Mouse (Mus musculus) G1E (cell line): ENCODE measurements around the gene Ccr8. TPM values are rescaled to one million over a fixed set of nuclear protein-coding genes. Genes with fewer than 3 reads are reported as not detected.
"Not testable (repeated sequence)": the region's sequence is repeated elsewhere in the genome, so short reads cannot be mapped to it uniquely, and the experiment has no call there.

ENCODE experiments used
- ATAC-seq: 2 replicates; pipeline ENCODE4 v1.8.0; 2016; ENCODE audit warnings: mild to moderate bottlenecking; ENCODE audit not compliant: insufficient number of reproducible peaks, poor library complexity, low FRiP score, severe bottlenecking; ENCODE audit errors: extremely low read depth
- DNase-seq: peaks from one replicate; pipeline ENCODE4 v3.0.0; 2012; ENCODE audit warnings: low spot score
- H3K27me3 ChIP-seq: 2 replicates; pipeline ENCODE4 v1.6.1; 2012; ENCODE audit warnings: mild to moderate bottlenecking, low read length, inconsistent platforms; ENCODE audit not compliant: insufficient read depth
- H3K36me3 ChIP-seq: replicated peaks from 2 replicates; pipeline ENCODE3; 2012; ENCODE audit warnings: mild to moderate bottlenecking, inconsistent platforms
- H3K4me1 ChIP-seq: 2 replicates; pipeline ENCODE4 v1.6.1; 2012; ENCODE audit warnings: low read depth, low read length, inconsistent platforms, mixed read lengths; ENCODE audit not compliant: insufficient read depth
- H3K4me3 ChIP-seq: 2 replicates; pipeline ENCODE4 v1.5.1; 2012; ENCODE audit warnings: low read depth, mild to moderate bottlenecking, inconsistent platforms, low read length, moderate library complexity, mixed read lengths
- H3K9me3 ChIP-seq: replicated peaks from 2 replicates; pipeline ENCODE4 v1.6.1; 2012; ENCODE audit warnings: inconsistent platforms
- CTCF ChIP-seq: IDR thresholded peaks from 2 replicates; pipeline ENCODE4 v1.5.1; 2012; ENCODE audit warnings: low read depth, low read length, inconsistent platforms, mixed read lengths
- GATA1 ChIP-seq: IDR thresholded peaks from 2 replicates; pipeline ENCODE4 v1.6.1; 2012; ENCODE audit warnings: borderline replicate concordance, low read length, inconsistent platforms, mixed read lengths
- GATA2 ChIP-seq: IDR thresholded peaks from 2 replicates; pipeline ENCODE4 v1.6.1; 2012; ENCODE audit warnings: low read depth, low read length, inconsistent platforms, borderline replicate concordance
- POLR2AphosphoS5 ChIP-seq: IDR thresholded peaks from 2 replicates; pipeline ENCODE4 v1.6.1; 2012; ENCODE audit warnings: low read depth, low read length, inconsistent platforms; ENCODE audit not compliant: insufficient replicate concordance
- TAL1 ChIP-seq: conservative IDR thresholded peaks from 2 replicates; pipeline ENCODE4 v1.6.1; 2012; ENCODE audit warnings: low read depth, low read length, inconsistent platforms, mixed read lengths
- polyA plus RNA-seq: library from polyadenylated mRNA; stranded (reverse); fragments of >175 nt; gene quantifications from 2 replicates; pipeline ENCODE4 v1.2.3, GENCODE M21; 2012
- total RNA-seq, 2 experiments: library from RNA; stranded (forward) in 1 of 2; stranded (reverse) in 1 of 2; fragments of 200-1000 nt in 1 of 2; fragments of >200 nt in 1 of 2; fragmentation: Nextera tagmentation in 1 of 2; gene quantifications; 2 replicates each; pipeline ENCODE4 v1.2.3; 2014 to 2017

The Ccr8 gene
- total and polyA plus RNA-seq, 3 experiments, result not detected

DNA sequence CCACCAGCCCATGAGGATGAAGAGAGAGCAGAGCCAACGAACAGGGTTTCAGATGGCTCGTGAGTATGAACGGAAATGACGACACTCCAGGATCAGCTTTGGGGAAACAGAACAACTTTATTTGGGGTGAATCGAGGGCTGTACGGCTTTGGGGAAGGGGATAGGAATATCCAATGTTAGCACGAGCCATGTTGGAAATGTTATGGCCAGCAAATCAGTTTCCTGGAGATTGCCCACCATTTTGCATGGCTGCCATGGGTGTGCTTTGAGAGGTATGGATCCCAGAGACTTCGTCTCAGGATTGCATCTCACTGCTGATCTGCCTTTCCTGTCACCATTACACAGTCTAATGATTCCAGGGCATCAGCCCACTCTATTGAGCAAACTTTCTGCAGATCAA, 7.4 kb downstream of the Ccr8 start:
- ATAC-seq, result no peak
- Histone ChIP-seq H3K4me1 (peaks cover 8% of the 10 kb centered on the region; the same call in 1 of the 2 replicates), H3K4me3 (no peak overlapping the region), H3K9me3 (peaks cover 6% of the 10 kb centered on the region), H3K36me3 (no peaks in the 10 kb centered on the region), H3K27me3 (no peaks in the 10 kb centered on the region; the same call in 1 of the 2 replicates)
- TF ChIP-seq CTCF, result no peak
- TF ChIP-seq GATA2, result no peak
- DNase-seq, result no peak

DNA sequence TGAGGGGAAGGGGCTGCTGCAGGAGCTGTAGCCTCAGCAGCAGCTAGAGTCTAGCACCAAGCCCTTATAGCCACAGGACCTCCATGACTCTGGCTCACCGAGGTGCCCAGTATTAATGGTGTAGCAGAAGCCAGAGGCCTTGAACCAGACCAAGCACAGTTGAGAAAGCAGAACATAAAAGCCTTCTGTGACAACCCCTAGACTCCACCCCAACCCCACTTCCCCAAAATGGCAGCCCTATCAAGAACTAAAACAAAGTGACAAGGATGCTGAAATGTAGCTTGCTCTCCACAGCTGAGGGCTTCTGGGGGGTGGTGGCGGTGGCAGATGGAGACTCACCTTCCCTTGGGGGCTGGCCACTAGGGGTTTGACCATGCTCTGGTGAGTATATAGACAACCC, 9.3 kb downstream of the Ccr8 start:
- H3K27me3 ChIP-seq, result no peaks in the 10 kb centered on the region; the same call in 1 of the 2 replicates
- no peak overlapping the region for H3K4me3 ChIP-seq
- DNase-seq (no peak), ATAC-seq (no peak)
- no peaks in the 10 kb centered on the region for H3K36me3 ChIP-seq
- H3K4me1 ChIP-seq, result peaks cover 8% of the 10 kb centered on the region; the same call in 1 of the 2 replicates
- peaks cover 6% of the 10 kb centered on the region for H3K9me3 ChIP-seq
- TF ChIP-seq CTCF (no peak), TAL1 (no peak), POLR2AphosphoS5 (no peak), GATA2 (no peak), GATA1 (no peak)

DNA sequence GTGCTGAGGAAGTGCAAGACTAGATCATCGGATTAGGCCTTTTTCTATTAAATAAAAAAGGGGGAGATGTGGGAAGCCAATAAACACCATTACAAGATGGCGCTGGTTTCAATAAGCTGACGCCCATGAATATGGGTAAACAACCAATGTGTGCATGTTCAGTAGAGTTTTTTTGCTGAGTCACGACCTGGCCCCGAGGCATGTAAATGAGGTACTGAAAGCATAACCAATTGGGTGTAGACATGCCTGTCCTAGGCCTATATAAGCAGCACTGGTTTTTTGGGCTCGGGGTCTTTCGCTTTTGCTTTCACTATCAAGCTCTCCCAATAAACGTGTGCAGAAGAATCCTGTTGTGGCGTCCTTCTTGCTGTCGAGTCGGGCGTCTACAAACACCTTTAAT, 17.0 kb downstream of the Ccr8 start:
- H3K9me3 ChIP-seq, DNase-seq: not testable (repeated sequence)

DNA sequence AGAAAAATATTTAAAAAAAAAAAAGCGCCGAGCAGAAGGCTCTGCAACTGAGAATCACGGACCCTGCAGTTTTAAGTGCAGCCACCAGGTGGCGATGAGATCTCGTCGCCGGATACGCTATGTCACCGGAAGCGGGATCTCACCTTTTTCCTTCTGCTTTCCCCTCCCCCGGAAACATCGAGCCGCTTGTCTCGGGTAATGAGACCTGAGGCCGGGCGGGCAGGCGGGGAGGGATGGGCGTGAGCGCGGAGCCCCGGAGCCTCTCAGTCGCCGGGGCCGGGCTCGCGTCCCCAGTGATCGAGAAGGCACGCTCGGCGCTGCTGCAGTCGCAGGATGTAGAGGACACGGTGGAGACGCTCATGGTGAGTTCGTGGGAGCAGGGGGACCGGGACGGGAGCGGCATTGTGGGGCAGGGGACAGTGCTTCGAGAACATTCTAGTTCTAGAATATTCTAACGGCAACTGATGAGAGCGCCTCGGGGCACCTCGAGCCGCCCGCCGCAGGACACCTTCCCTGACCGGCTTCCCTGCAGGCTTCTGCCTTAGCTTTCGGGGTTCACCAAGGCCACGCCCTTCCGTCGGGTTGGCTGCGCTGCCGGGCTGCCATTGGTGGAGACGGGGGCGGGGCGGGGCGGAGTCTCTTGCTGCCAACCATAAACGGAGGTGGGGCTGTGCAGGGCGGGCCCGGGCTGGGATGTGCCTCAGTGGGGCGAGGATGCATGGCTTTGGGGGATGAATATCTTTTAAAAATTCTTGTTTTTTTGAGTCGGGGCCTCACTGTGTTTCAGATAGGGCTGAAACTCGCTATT, 18.5 kb downstream of the Ccr8 start, which contains the start of gene Slc25a38:
Gene Slc25a38, plus strand, starts transcription at position 164 of the 808 bp plus-strand sequence.
- H3K27me3 ChIP-seq, result no peaks in the 10 kb centered on the region
- DNase-seq (peak; percentile 90), ATAC-seq (peak; percentile 65)
- peak within 1 kb of the TSS; percentile 85 for H3K4me3 ChIP-seq
- H3K36me3 ChIP-seq, result peaks cover 18% of the 10 kb centered on the region
- H3K9me3 ChIP-seq, result no peaks in the 10 kb centered on the region
- H3K4me1 ChIP-seq, result peaks cover 45% of the 10 kb centered on the region
- TF ChIP-seq GATA1 (no peak), GATA2 (no peak), TAL1 (no peak), CTCF (peak; percentile 57), POLR2AphosphoS5 (no peak)

More for the DNA sequence above, 17.0 kb downstream of the Ccr8 start:
- H3K36me3 ChIP-seq, H3K4me3 ChIP-seq, H3K27me3 ChIP-seq, ATAC-seq: not testable (repeated sequence)
- H3K4me1 ChIP-seq, result peaks cover 31% of the 10 kb centered on the region

DNA sequence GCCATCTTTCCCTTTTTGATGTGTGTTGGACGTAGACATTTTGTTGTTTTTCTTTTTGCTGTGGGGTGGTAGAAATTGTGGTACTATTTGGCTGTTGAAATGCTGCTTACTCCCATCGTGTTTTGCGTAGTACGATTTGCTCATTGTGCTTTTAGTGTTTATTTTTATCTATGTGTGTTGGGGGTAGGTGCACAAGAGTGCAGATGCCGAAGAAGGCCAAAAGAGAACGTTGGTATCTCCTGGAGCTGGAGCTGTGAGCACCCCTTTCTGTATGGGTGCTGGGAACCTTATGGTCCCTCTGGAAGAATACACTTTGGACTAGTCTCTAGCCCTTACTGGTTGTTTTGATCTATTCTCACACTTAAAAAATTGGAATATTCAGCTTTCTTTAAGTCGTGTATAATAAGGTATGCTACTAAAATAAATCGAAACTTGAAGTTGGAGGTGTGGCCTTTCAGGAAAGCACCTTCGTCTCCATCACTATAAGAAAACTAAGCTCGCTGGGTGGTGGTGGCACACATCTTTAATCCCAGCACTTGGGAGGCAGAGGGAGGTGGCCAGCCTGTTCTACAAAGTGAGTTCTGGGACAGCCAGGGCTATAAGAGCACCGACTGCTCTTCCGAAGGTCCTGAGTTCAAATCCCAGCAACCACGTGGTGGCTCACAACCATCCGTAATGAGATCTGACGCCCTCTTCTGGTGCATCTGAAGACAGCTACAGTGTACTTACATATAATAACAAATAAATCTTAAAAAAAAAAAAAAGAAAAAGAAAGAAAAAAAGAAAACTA, 19.4 kb downstream of the Ccr8 start:
- peaks cover 18% of the 10 kb centered on the region for H3K36me3 ChIP-seq
- H3K27me3 ChIP-seq, result no peaks in the 10 kb centered on the region
- no peaks in the 10 kb centered on the region for H3K9me3 ChIP-seq
- peak overlapping the region; percentile 85 for H3K4me3 ChIP-seq
- no peak for TF ChIP-seq POLR2AphosphoS5
- no peak for TF ChIP-seq GATA2
- no peak for TF ChIP-seq GATA1
- no peak for TF ChIP-seq CTCF
- no peak for TF ChIP-seq TAL1
- ATAC-seq (no peak), DNase-seq (no peak)
- H3K4me1 ChIP-seq, result peaks cover 53% of the 10 kb centered on the region

DNA sequence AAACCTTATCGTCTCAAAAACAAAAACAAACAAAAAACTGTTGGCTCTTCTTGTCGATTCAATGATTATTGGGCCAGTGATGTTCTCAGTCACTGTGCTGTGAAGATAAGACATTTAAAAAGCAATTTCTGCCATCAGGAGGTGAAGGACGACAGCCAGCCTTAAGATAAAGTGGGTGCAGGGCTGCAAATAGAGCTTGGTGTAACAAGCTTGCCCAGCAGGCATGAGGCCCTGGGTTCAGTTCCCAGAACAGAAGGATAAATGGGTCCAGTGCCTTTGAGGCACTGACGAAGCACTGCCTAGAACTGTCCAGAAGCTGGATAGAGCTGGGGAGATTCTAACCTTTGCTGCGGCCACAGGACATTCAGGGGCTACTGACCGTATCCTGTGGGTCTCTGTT, 20.6 kb downstream of the Ccr8 start:
- peak overlapping the region; percentile 68; the same call in 1 of the 2 replicates for H3K4me3 ChIP-seq
- H3K9me3 ChIP-seq, result no peaks in the 10 kb centered on the region
- H3K27me3 ChIP-seq, result no peaks in the 10 kb centered on the region
- H3K4me1 ChIP-seq, result peaks cover 64% of the 10 kb centered on the region
- DNase-seq, result no peak
- TF ChIP-seq GATA1 (no peak), TAL1 (peak; percentile 78)
- peak; percentile 19 for ATAC-seq
- H3K36me3 ChIP-seq, result peaks cover 29% of the 10 kb centered on the region
